Mouse (Mus musculus) CH12.LX (cell line): ENCODE measurements around the gene Ascl4. TPM values are rescaled to one million over a fixed set of nuclear protein-coding genes. Genes with fewer than 3 reads are reported as not detected.

Source experiments
- DNase-seq: peaks from one replicate; pipeline ENCODE4 v3.0.0-alpha.2; 2013; ENCODE audit errors: extremely low read depth
- H3K27ac ChIP-seq: 2 replicates; pipeline ENCODE4 v1.5.1; 2012; ENCODE audit warnings: low read depth, mild to moderate bottlenecking, control low read depth, moderate library complexity; ENCODE audit not compliant: insufficient read depth
- H3K27me3 ChIP-seq: replicated peaks from 2 replicates; pipeline ENCODE3; 2012; ENCODE audit warnings: inconsistent platforms
- H3K36me3 ChIP-seq, 2 experiments: replicated peaks in 1 of 2; 2 replicates each; pipeline versions ENCODE3 to v1.6.1; 2012; ENCODE audit warnings: inconsistent platforms in 1 of 2, low read length in 1 of 2, mild to moderate bottlenecking in 1 of 2, mixed read lengths in 1 of 2, moderate library complexity in 1 of 2; ENCODE audit not compliant: control insufficient read depth in 1 of 2, insufficient read depth in 1 of 2
- H3K4me1 ChIP-seq, 2 experiments: 2 replicates each; pipeline ENCODE4 v1.6.1; 2012; ENCODE audit warnings: inconsistent platforms in 1 of 2, moderate library complexity in 1 of 2; ENCODE audit not compliant: insufficient read depth in 2 of 2, control insufficient read depth in 1 of 2
- H3K4me2 ChIP-seq: 2 replicates; pipeline ENCODE4 v1.6.1; 2012; ENCODE audit warnings: low read depth, mild to moderate bottlenecking, control low read depth; ENCODE audit not compliant: poor library complexity, insufficient read depth, severe bottlenecking
- H3K4me3 ChIP-seq, 3 experiments: fragments of 150-350 bp in 1 of 3; sonication (generic) in 1 of 3; replicated peaks in 1 of 3; 2 replicates each; pipeline versions ENCODE3 to v1.5.1; 2011 to 2012; ENCODE audit warnings: low read depth in 2 of 3, low read length in 2 of 3, mild to moderate bottlenecking in 2 of 3, moderate library complexity in 2 of 3, control low read depth in 1 of 3, improper control_type of control experiment in 1 of 3, inconsistent platforms in 1 of 3, mixed read lengths in 1 of 3; ENCODE audit not compliant: poor library complexity in 1 of 3
- H3K79me2 ChIP-seq: replicated peaks from 2 replicates; pipeline ENCODE4 v1.6.1; 2012; ENCODE audit warnings: mild to moderate bottlenecking, moderate library complexity; ENCODE audit not compliant: control insufficient read depth, poor library complexity, insufficient read depth, severe bottlenecking; ENCODE audit errors: extremely low read depth
- H3K9ac ChIP-seq: 2 replicates; pipeline ENCODE4 v1.6.1; 2012; ENCODE audit warnings: low read depth, mild to moderate bottlenecking, control low read depth, moderate library complexity; ENCODE audit not compliant: insufficient read depth
- H3K9me3 ChIP-seq: replicated peaks from 2 replicates; pipeline ENCODE3; 2012; ENCODE audit warnings: low read length, inconsistent platforms, mixed read lengths
- BHLHE40 ChIP-seq: IDR thresholded peaks from 2 replicates; pipeline ENCODE4 v1.6.1; 2011; ENCODE audit warnings: mild to moderate bottlenecking, low read depth, low read length, improper control_type of control experiment
- CHD1 ChIP-seq: IDR thresholded peaks from 2 replicates; pipeline ENCODE4 v1.6.1; 2012; ENCODE audit warnings: low read depth, low read length, improper control_type of control experiment, inconsistent platforms
- GABPA ChIP-seq: IDR thresholded peaks from 2 replicates; pipeline ENCODE4 v1.6.1; 2012; ENCODE audit warnings: low read depth, low read length, improper control_type of control experiment, inconsistent platforms; ENCODE audit not compliant: insufficient replicate concordance
- JUN ChIP-seq: IDR thresholded peaks from 2 replicates; pipeline ENCODE4 v1.6.1; 2011; ENCODE audit warnings: low read depth, mild to moderate bottlenecking, low read length, improper control_type of control experiment, moderate library complexity; ENCODE audit not compliant: insufficient read depth
- MAFK ChIP-seq: IDR thresholded peaks from 2 replicates; pipeline ENCODE4 v1.6.1; 2011; ENCODE audit warnings: low read length, improper control_type of control experiment; ENCODE audit not compliant: insufficient replicate concordance
- MAX ChIP-seq: IDR thresholded peaks from 2 replicates; pipeline ENCODE4 v1.6.1; 2011; ENCODE audit warnings: low read length, improper control_type of control experiment
- NRF1 ChIP-seq: IDR thresholded peaks from 2 replicates; pipeline ENCODE4 v1.6.1; 2014; ENCODE audit warnings: low read depth, mild to moderate bottlenecking, inconsistent platforms, low read length, improper control_type of control experiment, moderate library complexity
- PAX5 ChIP-seq: IDR thresholded peaks from 2 replicates; pipeline ENCODE4 v1.6.1; 2012; ENCODE audit warnings: low read length, inconsistent platforms, mixed read lengths
- POLR2A ChIP-seq: IDR thresholded peaks from 2 replicates; pipeline ENCODE4 v1.6.1; 2011; ENCODE audit warnings: low read depth, mild to moderate bottlenecking, improper control_type of control experiment, low read length
- POLR2AphosphoS2 ChIP-seq: IDR thresholded peaks from 2 replicates; pipeline ENCODE4 v1.6.1; 2011; ENCODE audit warnings: low read depth, low read length, improper control_type of control experiment
- TBP ChIP-seq: conservative IDR thresholded peaks from 2 replicates; pipeline ENCODE4 v1.6.1; 2011; ENCODE audit warnings: low read depth, low read length, improper control_type of control experiment
- ZKSCAN1 ChIP-seq: IDR thresholded peaks from 2 replicates; pipeline ENCODE4 v1.6.1; 2012; ENCODE audit warnings: low read depth, inconsistent platforms, low read length, improper control_type of control experiment, borderline replicate concordance
- dilution Hi-C: fragments of 300-500 bp; cut with MboI; formaldehyde crosslinking; loops from 2 replicates; pipeline ENCODE4 v1.14.3; 2020; ENCODE audit warnings: low sequenced_read_pairs; ENCODE audit not compliant: extremely low pct_unique_long_range_greater_than_20kb, extremely low pct_ligation_motif_present
- in situ Hi-C: fragments of 300-500 bp; cut with MboI; formaldehyde crosslinking; loops from 3 replicates; pipeline ENCODE4 v1.14.3; 2019; ENCODE audit warnings: low sequenced_read_pairs, low pct_ligation_motif_present, low pct_unique_long_range_greater_than_20kb, mixed read lengths
- polyA plus RNA-seq: library from polyadenylated mRNA; unstranded; fragments of >175 nt; gene quantifications from 2 replicates; pipeline ENCODE4 v1.2.1, GENCODE M21; 2012; ENCODE audit warnings: low read depth; ENCODE audit not compliant: insufficient read length
- total RNA-seq, 2 experiments: library from RNA; depleted of rRNA; stranded (reverse); fragments of 300-350 nt in 1 of 2; fragments of >200 nt in 1 of 2; gene quantifications; 2 replicates each; pipeline ENCODE4 v1.2.3; 2012 to 2014

Ascl4 gene
- total and polyA plus RNA-seq, 3 experiments = 0.11 to 0.13 TPM; not detected in 1

DNA sequence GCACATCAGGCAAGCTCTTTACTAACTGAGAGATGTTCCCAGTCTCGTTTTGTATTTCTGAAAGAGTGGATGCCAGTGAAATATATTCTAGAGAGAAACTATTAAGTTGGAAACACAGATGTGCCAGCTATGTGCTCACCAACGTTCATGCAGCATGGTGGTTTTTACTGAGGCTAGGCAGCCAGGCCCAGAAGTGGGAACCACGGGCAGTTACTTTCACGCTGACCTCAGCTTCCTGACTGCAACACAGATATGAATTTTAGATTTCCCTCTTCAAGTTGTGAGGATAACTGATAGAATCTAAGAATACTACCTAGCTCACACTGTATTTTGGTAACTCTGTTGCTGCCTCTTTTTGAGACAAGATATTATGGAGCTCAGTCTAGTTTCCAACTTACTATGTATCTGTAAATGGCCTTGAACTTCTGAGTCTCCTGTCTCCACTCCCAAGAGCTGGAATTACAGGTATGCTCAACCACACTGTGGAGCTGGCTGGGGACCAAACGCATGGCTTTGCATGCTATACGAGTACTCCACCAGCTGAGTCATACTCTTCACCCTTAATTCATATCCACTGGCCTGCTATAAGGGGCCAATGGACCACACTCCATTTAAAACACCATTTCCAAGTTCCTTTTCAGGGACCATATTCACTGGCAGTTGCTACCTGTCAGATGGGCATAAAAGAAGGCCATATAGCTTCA, 62.1 kb downstream of the Ascl4 start:
- Histone ChIP-seq H3K4me2 (no peak overlapping the region), H3K4me1 (no peaks in the 10 kb centered on the region), H3K27me3 (peaks cover 2% of the 10 kb centered on the region), H3K27ac (no peak overlapping the region), H3K79me2 (no peaks in the 10 kb centered on the region), H3K4me3 (no peak overlapping the region), H3K36me3 (no peaks in the 10 kb centered on the region), H3K9me3 (no peaks in the 10 kb centered on the region), H3K9ac (no peak overlapping the region)
- TF ChIP-seq MAFK (no peak), CHD1 (no peak), PAX5 (no peak), POLR2A (no peak), TBP (no peak)
- DNase-seq = no peak
- dilution Hi-C loops = no loop called here
- in situ Hi-C loops = no loop called here

DNA sequence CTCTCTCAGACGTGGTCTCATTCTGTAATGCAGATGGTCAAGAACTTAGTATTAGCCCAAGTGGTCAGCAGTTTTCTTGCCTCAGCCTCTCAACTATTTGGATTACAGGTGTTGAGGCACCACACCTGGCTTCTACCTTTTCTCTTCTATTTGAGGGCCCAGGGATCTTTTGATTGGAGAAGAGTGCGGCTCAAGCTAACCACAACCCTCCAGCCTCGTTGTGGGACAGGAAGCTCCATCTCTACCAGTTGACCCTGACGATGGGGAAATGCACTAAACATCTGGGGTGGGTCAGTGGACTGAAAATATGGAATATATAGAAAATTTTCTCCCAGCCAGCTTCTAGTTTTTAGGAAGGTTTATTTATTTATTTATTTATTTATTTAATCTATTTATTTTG, 64.9 kb downstream of the Ascl4 start:
- H3K36me3 ChIP-seq = no peaks in the 10 kb centered on the region
- H3K27me3 ChIP-seq = peaks cover 2% of the 10 kb centered on the region
- H3K9me3 ChIP-seq = no peaks in the 10 kb centered on the region
- H3K27ac ChIP-seq = no peak overlapping the region
- dilution Hi-C loops = no loop called here
- H3K4me1 ChIP-seq = no peaks in the 10 kb centered on the region
- in situ Hi-C loops = no loop called here
- no peak overlapping the region for H3K4me2 ChIP-seq
- H3K4me3 ChIP-seq = no peak overlapping the region
- no peak for DNase-seq
- no peaks in the 10 kb centered on the region for H3K79me2 ChIP-seq
- H3K9ac ChIP-seq = no peak overlapping the region
- no peak for TF ChIP-seq POLR2AphosphoS2

DNA sequence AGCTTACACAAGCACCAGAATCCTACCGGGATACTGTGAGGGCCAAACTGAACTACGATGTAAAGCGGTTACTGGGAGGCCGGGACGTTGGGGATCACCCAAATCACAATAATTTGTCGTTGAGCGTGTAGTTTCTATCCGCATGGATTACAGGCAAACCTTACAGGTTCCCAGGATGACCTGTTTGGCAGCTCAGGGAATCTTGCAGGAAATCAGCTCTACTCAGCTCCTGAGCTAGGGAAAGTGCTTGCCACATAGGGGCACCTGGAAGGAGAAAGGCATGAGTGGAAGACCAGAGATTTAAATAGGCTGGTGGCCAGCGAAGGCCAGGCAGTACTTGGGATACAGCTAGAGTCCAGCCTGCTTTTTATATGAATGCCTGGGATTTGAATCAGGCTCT, 66.4 kb downstream of the Ascl4 start:
- no peak for DNase-seq
- Histone ChIP-seq H3K79me2 (no peaks in the 10 kb centered on the region), H3K36me3 (no peaks in the 10 kb centered on the region), H3K27ac (no peak overlapping the region), H3K9me3 (no peaks in the 10 kb centered on the region), H3K4me2 (no peak overlapping the region), H3K27me3 (peaks cover 2% of the 10 kb centered on the region), H3K9ac (no peak overlapping the region), H3K4me1 (no peaks in the 10 kb centered on the region), H3K4me3 (no peak overlapping the region)
- dilution Hi-C loops = no loop called here
- in situ Hi-C loops = no loop called here
- TF ChIP-seq MAX (no peak), ZKSCAN1 (no peak), BHLHE40 (no peak), GABPA (no peak), TBP (no peak), NRF1 (no peak), JUN (no peak)
